Mouse (Mus musculus): ENCODE measurements around the gene Gm42742. TPM values are rescaled to one million over a fixed set of nuclear protein-coding genes. Genes with fewer than 3 reads are reported as not detected.

The Gm42742 gene
- total RNA-seq, 4 experiments from 2014 or later, result 4.0 to 20.7 (median 14.7) TPM

Small RNA genes within 50 kb of the gene (microRNA-seq; reads per million reads assigned to microRNA genes)
- not detected for gene Gm44343

Other genes with a start within 250 kb of the Gm42742 start
- 100 to 1,000 TPM in 1 of 4 experiments, 10 to 100 TPM in 3; 91.2 to 105 (median 95.6) TPM for gene Ypel3, start 244.1 kb downstream of the Gm42742 start, total RNA-seq (2022)
- gene Tbx6, start 239.6 kb downstream of the Gm42742 start, total RNA-seq (2022), result under 1 TPM; 0.17 to 0.48 (median 0.40) TPM
- 10 to 100 TPM; 23.1 to 26.0 (median 24.8) TPM for gene Ppp4c, start 228.6 kb downstream of the Gm42742 start, total RNA-seq (2022)
- 10 to 100 TPM; 49.5 to 78.2 (median 66.4) TPM for gene Fam57b, start 223.4 kb downstream of the Gm42742 start, total RNA-seq (2022)
- not detected for gene 4930451I11Rik, start 189.5 kb downstream of the Gm42742 start, total RNA-seq (2022)
- gene Doc2a, start 173.7 kb downstream of the Gm42742 start, total RNA-seq (2022), result not detected
- gene Hirip3, start 159.1 kb downstream of the Gm42742 start, total RNA-seq (2022), result 1 to 10 TPM; 4.1 to 9.6 (median 5.1) TPM
- gene Ino80e, start 158.7 kb downstream of the Gm42742 start, total RNA-seq (2022), result 10 to 100 TPM in 3 of 4 experiments, 1 to 10 TPM in 1; 10.0 to 11.1 (median 10.5) TPM
- gene Taok2, start 136.4 kb downstream of the Gm42742 start, total RNA-seq (2022), result 10 to 100 TPM; 18.6 to 20.9 (median 20.0) TPM
- 10 to 100 TPM in 3 of 4 experiments, 1 to 10 TPM in 1; 9.3 to 13.4 (median 12.0) TPM for gene Tmem219, start 98.2 kb downstream of the Gm42742 start, total RNA-seq (2022)
- 1 to 10 TPM; 1.2 to 4.0 (median 2.7) TPM for gene Kctd13, start 92.2 kb downstream of the Gm42742 start, total RNA-seq (2022)
- not detected for gene Asphd1, start 71.5 kb downstream of the Gm42742 start, total RNA-seq (2022)
- 1 to 10 TPM in 1 of 4 experiments, under 1 TPM in 3; 0.19 to 1.1 (median 0.51) TPM for gene Sez6l2, start 70.5 kb downstream of the Gm42742 start, total RNA-seq (2022)
- gene Cdipt, start 45.2 kb downstream of the Gm42742 start, total RNA-seq (2022), result 10 to 100 TPM; 27.4 to 34.9 (median 33.3) TPM
- under 1 TPM in 1 of 4 experiments, not detected in 3; 0.24 TPM for gene Cdiptos, start 45.0 kb downstream of the Gm42742 start, total RNA-seq (2022)
- 10 to 100 TPM; 26.7 to 48.3 (median 34.8) TPM for gene Mvp, start 6.5 kb downstream of the Gm42742 start, total RNA-seq (2022)
- under 1 TPM in 1 of 4 experiments, not detected in 3; 0.67 TPM for gene Pagr1b, start 4.6 kb downstream of the Gm42742 start, total RNA-seq (2022)
- gene Pagr1a, start 3.7 kb downstream of the Gm42742 start, total RNA-seq (2022), result 10 to 100 TPM in 1 of 4 experiments, 1 to 10 TPM in 3; 1.3 to 17.6 (median 5.2) TPM
- gene Prrt2, start 114 bp upstream of the Gm42742 start, total RNA-seq (2022), result under 1 TPM in 3 of 4 experiments, not detected in 1; 0.31 to 0.72 (median 0.65) TPM
- 10 to 100 TPM; 67.1 to 73.4 (median 72.5) TPM for gene Maz, start 5.9 kb upstream of the Gm42742 start, total RNA-seq (2022)
- 1 to 10 TPM in 1 of 4 experiments, under 1 TPM in 1, not detected in 2; 0.82 to 1.8 TPM for gene Kif22, start 21.4 kb upstream of the Gm42742 start, total RNA-seq (2022)
- gene Zg16, start 66.2 kb upstream of the Gm42742 start, total RNA-seq (2022), result not detected
- under 1 TPM; 0.12 to 0.74 (median 0.25) TPM for gene AI467606, start 70.3 kb upstream of the Gm42742 start, total RNA-seq (2022)
- under 1 TPM in 3 of 4 experiments, not detected in 1; 0.18 to 0.29 (median 0.27) TPM for gene Qprt, start 101.1 kb upstream of the Gm42742 start, total RNA-seq (2022)
- under 1 TPM in 3 of 4 experiments, not detected in 1; 0.07 to 0.13 (median 0.13) TPM for gene Spn, start 116.7 kb upstream of the Gm42742 start, total RNA-seq (2022)
- 10 to 100 TPM; 25.2 to 35.0 (median 32.7) TPM for gene Cd2bp2, start 175.0 kb upstream of the Gm42742 start, total RNA-seq (2022)
- gene Tbc1d10b, start 187.4 kb upstream of the Gm42742 start, total RNA-seq (2022), result 10 to 100 TPM; 29.1 to 34.3 (median 32.1) TPM
- gene Mylpf, start 187.8 kb upstream of the Gm42742 start, total RNA-seq (2022), result over 10,000 TPM; 27,006 to 32,685 (median 27,393) TPM
- gene Zfp553, start 212.0 kb upstream of the Gm42742 start, total RNA-seq (2022), result 1 to 10 TPM; 4.2 to 5.5 (median 4.8) TPM
- gene Sept1, start 212.0 kb upstream of the Gm42742 start, total RNA-seq (2022), result 1 to 10 TPM; 1.0 to 2.8 (median 1.4) TPM
- 10 to 100 TPM; 13.7 to 21.0 (median 18.3) TPM for gene Zfp771, start 223.2 kb upstream of the Gm42742 start, total RNA-seq (2022)
- 10 to 100 TPM; 31.3 to 38.3 (median 33.9) TPM for gene Dctpp1, start 239.6 kb upstream of the Gm42742 start, total RNA-seq (2022)